Mouse (Mus musculus) CH12.LX (cell line): Measurements from ENCODE around the gene Dqx1. TPM values are rescaled to one million over a fixed set of nuclear protein-coding genes. Genes with fewer than 3 reads are reported as not detected.
A peak's percentile ranks its signal among the peaks of the same experiment; 100 is the strongest.

Experiments
- DNase-seq: peaks from one replicate; pipeline ENCODE4 v3.0.0-alpha.2; 2013; ENCODE audit errors: extremely low read depth
- H3K27ac ChIP-seq: 2 replicates; pipeline ENCODE4 v1.5.1; 2012; ENCODE audit warnings: low read depth, mild to moderate bottlenecking, control low read depth, moderate library complexity; ENCODE audit not compliant: insufficient read depth
- H3K27me3 ChIP-seq: replicated peaks from 2 replicates; pipeline ENCODE3; 2012; ENCODE audit warnings: inconsistent platforms
- H3K36me3 ChIP-seq, 2 experiments: replicated peaks in 1 of 2; 2 replicates each; pipeline versions ENCODE3 to v1.6.1; 2012; ENCODE audit warnings: inconsistent platforms in 1 of 2, low read length in 1 of 2, mild to moderate bottlenecking in 1 of 2, mixed read lengths in 1 of 2, moderate library complexity in 1 of 2; ENCODE audit not compliant: control insufficient read depth in 1 of 2, insufficient read depth in 1 of 2
- H3K4me1 ChIP-seq, 2 experiments: 2 replicates each; pipeline ENCODE4 v1.6.1; 2012; ENCODE audit warnings: inconsistent platforms in 1 of 2, moderate library complexity in 1 of 2; ENCODE audit not compliant: insufficient read depth in 2 of 2, control insufficient read depth in 1 of 2
- H3K4me2 ChIP-seq: 2 replicates; pipeline ENCODE4 v1.6.1; 2012; ENCODE audit warnings: low read depth, mild to moderate bottlenecking, control low read depth; ENCODE audit not compliant: poor library complexity, insufficient read depth, severe bottlenecking
- H3K4me3 ChIP-seq, 3 experiments: fragments of 150-350 bp in 1 of 3; sonication (generic) in 1 of 3; replicated peaks in 1 of 3; 2 replicates each; pipeline versions ENCODE3 to v1.5.1; 2011 to 2012; ENCODE audit warnings: low read depth in 2 of 3, low read length in 2 of 3, mild to moderate bottlenecking in 2 of 3, moderate library complexity in 2 of 3, control low read depth in 1 of 3, improper control_type of control experiment in 1 of 3, inconsistent platforms in 1 of 3, mixed read lengths in 1 of 3; ENCODE audit not compliant: poor library complexity in 1 of 3
- H3K79me2 ChIP-seq: replicated peaks from 2 replicates; pipeline ENCODE4 v1.6.1; 2012; ENCODE audit warnings: mild to moderate bottlenecking, moderate library complexity; ENCODE audit not compliant: control insufficient read depth, poor library complexity, insufficient read depth, severe bottlenecking; ENCODE audit errors: extremely low read depth
- H3K9ac ChIP-seq: 2 replicates; pipeline ENCODE4 v1.6.1; 2012; ENCODE audit warnings: low read depth, mild to moderate bottlenecking, control low read depth, moderate library complexity; ENCODE audit not compliant: insufficient read depth
- H3K9me3 ChIP-seq: replicated peaks from 2 replicates; pipeline ENCODE3; 2012; ENCODE audit warnings: low read length, inconsistent platforms, mixed read lengths
- BHLHE40 ChIP-seq: IDR thresholded peaks from 2 replicates; pipeline ENCODE4 v1.6.1; 2011; ENCODE audit warnings: mild to moderate bottlenecking, low read depth, low read length, improper control_type of control experiment
- CHD1 ChIP-seq: IDR thresholded peaks from 2 replicates; pipeline ENCODE4 v1.6.1; 2012; ENCODE audit warnings: low read depth, low read length, improper control_type of control experiment, inconsistent platforms
- CHD2 ChIP-seq: IDR thresholded peaks from 2 replicates; pipeline ENCODE4 v1.6.1; 2011; ENCODE audit warnings: low read length, improper control_type of control experiment
- CTCF ChIP-seq, 2 experiments: IDR thresholded peaks in 1 of 2; conservative IDR thresholded peaks in 1 of 2; 2 replicates each; pipeline ENCODE4 v1.5.1; 2011 to 2012; ENCODE audit warnings: low read depth in 2 of 2, low read length in 2 of 2, improper control_type of control experiment in 1 of 2, inconsistent platforms in 1 of 2, mild to moderate bottlenecking in 1 of 2, moderate library complexity in 1 of 2
- E2F4 ChIP-seq: IDR thresholded peaks from 2 replicates; pipeline ENCODE4 v1.6.1; 2011; ENCODE audit warnings: low read depth, low read length, improper control_type of control experiment; ENCODE audit not compliant: insufficient replicate concordance
- ELF1 ChIP-seq: IDR thresholded peaks from 2 replicates; pipeline ENCODE4 v1.6.1; 2014; ENCODE audit warnings: low read depth, mild to moderate bottlenecking, inconsistent platforms, low read length, improper control_type of control experiment
- EP300 ChIP-seq: IDR thresholded peaks from 2 replicates; pipeline ENCODE4 v1.6.1; 2011; ENCODE audit warnings: low read length, improper control_type of control experiment
- ETS1 ChIP-seq: conservative IDR thresholded peaks from 2 replicates; pipeline ENCODE4 v1.6.1; 2012; ENCODE audit warnings: low read depth, mild to moderate bottlenecking, inconsistent platforms, low read length, improper control_type of control experiment, moderate library complexity
- GABPA ChIP-seq: IDR thresholded peaks from 2 replicates; pipeline ENCODE4 v1.6.1; 2012; ENCODE audit warnings: low read depth, low read length, improper control_type of control experiment, inconsistent platforms; ENCODE audit not compliant: insufficient replicate concordance
- HCFC1 ChIP-seq: IDR thresholded peaks from 2 replicates; pipeline ENCODE4 v1.6.1; 2012; ENCODE audit warnings: low read depth, mild to moderate bottlenecking, inconsistent platforms, low read length, improper control_type of control experiment
- IRF4 ChIP-seq: IDR thresholded peaks from 2 replicates; pipeline ENCODE4 v1.6.1; 2014; ENCODE audit warnings: low read depth, mild to moderate bottlenecking, inconsistent platforms, low read length, improper control_type of control experiment
- JUN ChIP-seq: IDR thresholded peaks from 2 replicates; pipeline ENCODE4 v1.6.1; 2011; ENCODE audit warnings: low read depth, mild to moderate bottlenecking, low read length, improper control_type of control experiment, moderate library complexity; ENCODE audit not compliant: insufficient read depth
- JUND ChIP-seq: conservative IDR thresholded peaks from 2 replicates; pipeline ENCODE4 v1.6.1; 2011; ENCODE audit warnings: low read depth, low read length, improper control_type of control experiment
- KAT2A ChIP-seq: IDR thresholded peaks from 2 replicates; pipeline ENCODE4 v1.6.1; 2012; ENCODE audit warnings: low read length, improper control_type of control experiment, inconsistent platforms; ENCODE audit not compliant: insufficient replicate concordance
- MAFK ChIP-seq: IDR thresholded peaks from 2 replicates; pipeline ENCODE4 v1.6.1; 2011; ENCODE audit warnings: low read length, improper control_type of control experiment; ENCODE audit not compliant: insufficient replicate concordance
- MAX ChIP-seq: IDR thresholded peaks from 2 replicates; pipeline ENCODE4 v1.6.1; 2011; ENCODE audit warnings: low read length, improper control_type of control experiment
- MAZ ChIP-seq: IDR thresholded peaks from 2 replicates; pipeline ENCODE4 v1.6.1; 2012; ENCODE audit warnings: low read depth, mild to moderate bottlenecking, inconsistent platforms, low read length, improper control_type of control experiment, moderate library complexity
- MEF2A ChIP-seq: IDR thresholded peaks from 2 replicates; pipeline ENCODE4 v1.6.1; 2014; ENCODE audit warnings: low read depth, mild to moderate bottlenecking, inconsistent platforms, low read length, improper control_type of control experiment, borderline replicate concordance
- MXI1 ChIP-seq: IDR thresholded peaks from 2 replicates; pipeline ENCODE4 v1.6.1; 2011; ENCODE audit warnings: mild to moderate bottlenecking, low read depth, low read length, improper control_type of control experiment
- MYC ChIP-seq: IDR thresholded peaks from 2 replicates; pipeline ENCODE4 v1.6.1; 2011; ENCODE audit warnings: low read depth, mild to moderate bottlenecking, improper control_type of control experiment, low read length
- NELFE ChIP-seq: IDR thresholded peaks from 2 replicates; pipeline ENCODE4 v1.6.1; 2011; ENCODE audit warnings: low read depth, low read length, improper control_type of control experiment
- NRF1 ChIP-seq: IDR thresholded peaks from 2 replicates; pipeline ENCODE4 v1.6.1; 2014; ENCODE audit warnings: low read depth, mild to moderate bottlenecking, inconsistent platforms, low read length, improper control_type of control experiment, moderate library complexity
- PAX5 ChIP-seq: IDR thresholded peaks from 2 replicates; pipeline ENCODE4 v1.6.1; 2012; ENCODE audit warnings: low read length, inconsistent platforms, mixed read lengths
- POLR2A ChIP-seq: IDR thresholded peaks from 2 replicates; pipeline ENCODE4 v1.6.1; 2011; ENCODE audit warnings: low read depth, mild to moderate bottlenecking, improper control_type of control experiment, low read length
- POLR2AphosphoS2 ChIP-seq: IDR thresholded peaks from 2 replicates; pipeline ENCODE4 v1.6.1; 2011; ENCODE audit warnings: low read depth, low read length, improper control_type of control experiment
- RAD21 ChIP-seq: IDR thresholded peaks from 2 replicates; pipeline ENCODE4 v1.6.1; 2011; ENCODE audit warnings: low read depth, mild to moderate bottlenecking, low read length, improper control_type of control experiment, moderate library complexity
- RCOR1 ChIP-seq: conservative IDR thresholded peaks from 2 replicates; pipeline ENCODE4 v1.6.1; 2012; ENCODE audit warnings: low read depth, mild to moderate bottlenecking, inconsistent platforms, low read length, improper control_type of control experiment
- SIN3A ChIP-seq: IDR thresholded peaks from 2 replicates; pipeline ENCODE4 v1.6.1; 2012; ENCODE audit warnings: low read length, improper control_type of control experiment, inconsistent platforms
- SMC3 ChIP-seq: IDR thresholded peaks from 2 replicates; pipeline ENCODE4 v1.6.1; 2011; ENCODE audit warnings: low read depth, low read length, improper control_type of control experiment
- TBP ChIP-seq: conservative IDR thresholded peaks from 2 replicates; pipeline ENCODE4 v1.6.1; 2011; ENCODE audit warnings: low read depth, low read length, improper control_type of control experiment
- TCF12 ChIP-seq: IDR thresholded peaks from 2 replicates; pipeline ENCODE4 v1.6.1; 2014; ENCODE audit warnings: low read depth, mild to moderate bottlenecking, inconsistent platforms, low read length, improper control_type of control experiment
- UBTF ChIP-seq: IDR thresholded peaks from 2 replicates; pipeline ENCODE4 v1.6.1; 2012; ENCODE audit warnings: low read depth, mild to moderate bottlenecking, inconsistent platforms, low read length, improper control_type of control experiment, moderate library complexity
- USF1 ChIP-seq: IDR thresholded peaks from 2 replicates; pipeline ENCODE4 v1.6.1; 2014; ENCODE audit warnings: low read depth, mild to moderate bottlenecking, inconsistent platforms, low read length, improper control_type of control experiment
- USF2 ChIP-seq: conservative IDR thresholded peaks from 2 replicates; pipeline ENCODE4 v1.6.1; 2011; ENCODE audit warnings: low read depth, low read length, improper control_type of control experiment
- ZC3H11A ChIP-seq: IDR thresholded peaks from 2 replicates; pipeline ENCODE4 v1.6.1; 2012; ENCODE audit warnings: low read depth, mild to moderate bottlenecking, inconsistent platforms, low read length, improper control_type of control experiment
- ZKSCAN1 ChIP-seq: IDR thresholded peaks from 2 replicates; pipeline ENCODE4 v1.6.1; 2012; ENCODE audit warnings: low read depth, inconsistent platforms, low read length, improper control_type of control experiment, borderline replicate concordance
- ZMIZ1 ChIP-seq: IDR thresholded peaks from 2 replicates; pipeline ENCODE4 v1.6.1; 2012; ENCODE audit warnings: low read depth, mild to moderate bottlenecking, inconsistent platforms, low read length, improper control_type of control experiment
- ZNF384 ChIP-seq: IDR thresholded peaks from 2 replicates; pipeline ENCODE4 v1.6.1; 2012; ENCODE audit warnings: low read depth, low read length, improper control_type of control experiment, inconsistent platforms
- dilution Hi-C: fragments of 300-500 bp; cut with MboI; formaldehyde crosslinking; loops from 2 replicates; pipeline ENCODE4 v1.14.3; 2020; ENCODE audit warnings: low sequenced_read_pairs; ENCODE audit not compliant: extremely low pct_unique_long_range_greater_than_20kb, extremely low pct_ligation_motif_present
- in situ Hi-C: fragments of 300-500 bp; cut with MboI; formaldehyde crosslinking; loops from 3 replicates; pipeline ENCODE4 v1.14.3; 2019; ENCODE audit warnings: low sequenced_read_pairs, low pct_ligation_motif_present, low pct_unique_long_range_greater_than_20kb, mixed read lengths
- polyA plus RNA-seq: library from polyadenylated mRNA; unstranded; fragments of >175 nt; gene quantifications from 2 replicates; pipeline ENCODE4 v1.2.1, GENCODE M21; 2012; ENCODE audit warnings: low read depth; ENCODE audit not compliant: insufficient read length
- total RNA-seq, 2 experiments: library from RNA; depleted of rRNA; stranded (reverse); fragments of 300-350 nt in 1 of 2; fragments of >200 nt in 1 of 2; gene quantifications; 2 replicates each; pipeline ENCODE4 v1.2.3; 2012 to 2014

Gene Dqx1
- total and polyA plus RNA-seq, 3 experiments = 1.3 to 2.9 (median 2.2) TPM

GRCm38 (mm10) chr6:83054074-83054851 is 3.4 kb upstream of the Dqx1 start, which contains the start of gene Aup1:
Aup1 (plus strand) TSS chr6:83054521.
- Histone ChIP-seq H3K27me3 (no peaks in the 10 kb centered on the region), H3K27ac (peak within 1 kb of the TSS; percentile 73), H3K9ac (peak within 1 kb of the TSS; percentile 93), H3K36me3 (peaks cover 36 to 69% of the 10 kb centered on the region in 2 experiments), H3K9me3 (no peaks in the 10 kb centered on the region), H3K4me1 (peaks cover 8 to 45% of the 10 kb centered on the region in 2 experiments), H3K4me3 (peak within 1 kb of the TSS; percentile 88 to 98 (median 96)), H3K79me2 (peaks cover 38% of the 10 kb centered on the region), H3K4me2 (peak within 1 kb of the TSS; percentile 93)
- peak; percentile 98 for DNase-seq
- in situ Hi-C loops (no loop called here), dilution Hi-C loops (no loop called here)
- TF ChIP-seq IRF4 (peak; percentile 86), CTCF (conservative IDR thresholded peaks at IDR 0.05 in 1 of 2, IDR thresholded peaks at IDR 0.05 in 1 of 2; ENCODE audit: low read depth in 2 of 2, low read length in 2 of 2) (no peak), GABPA (peak; percentile 69; the same call in 1 of the 2 replicates), TCF12 (peak; percentile 91), MAX (peak; percentile 53; the same call in 1 of the 2 replicates), ZMIZ1 (peak; percentile 78; the same call in 1 of the 2 replicates), MXI1 (peak; percentile 28; the same call in 1 of the 2 replicates), JUND (no peak), SIN3A (peak; percentile 88), RCOR1 (no peak), MYC (peak; percentile 83), MAZ (peak; percentile 82), MAFK (no peak), POLR2A (peak; percentile 88), MEF2A (peak; percentile 83; the same call in 1 of the 2 replicates), USF2 (no peak), ELF1 (peak; percentile 96), TBP (peak; percentile 82), NELFE (peak; percentile 76), KAT2A (peak; percentile 96; the same call in 1 of the 2 replicates), E2F4 (no peak), USF1 (no peak), ETS1 (0 out of 2 replicates have a peak, but pooled peaks have one; percentile 41), CHD1 (no peak), NRF1 (peak; percentile 67), PAX5 (no peak), ZC3H11A (no peak), POLR2AphosphoS2 (peak; percentile 81; the same call in 1 of the 2 replicates), SMC3 (no peak), BHLHE40 (peak; percentile 54; the same call in 1 of the 2 replicates), ZKSCAN1 (no peak), RAD21 (no peak), ZNF384 (no peak), JUN (no peak), EP300 (no peak), HCFC1 (peak; percentile 97), UBTF (peak; percentile 51; the same call in 1 of the 2 replicates), CHD2 (no peak; the same call in 1 of the 2 replicates)
